Mouse (Mus musculus): ENCODE measurements around the gene Zfp689.
"Not testable (repeated sequence)": the region's sequence is repeated elsewhere in the genome, so short reads cannot be mapped to it uniquely, and the experiment has no call there.

Gene Zfp689

DNA sequence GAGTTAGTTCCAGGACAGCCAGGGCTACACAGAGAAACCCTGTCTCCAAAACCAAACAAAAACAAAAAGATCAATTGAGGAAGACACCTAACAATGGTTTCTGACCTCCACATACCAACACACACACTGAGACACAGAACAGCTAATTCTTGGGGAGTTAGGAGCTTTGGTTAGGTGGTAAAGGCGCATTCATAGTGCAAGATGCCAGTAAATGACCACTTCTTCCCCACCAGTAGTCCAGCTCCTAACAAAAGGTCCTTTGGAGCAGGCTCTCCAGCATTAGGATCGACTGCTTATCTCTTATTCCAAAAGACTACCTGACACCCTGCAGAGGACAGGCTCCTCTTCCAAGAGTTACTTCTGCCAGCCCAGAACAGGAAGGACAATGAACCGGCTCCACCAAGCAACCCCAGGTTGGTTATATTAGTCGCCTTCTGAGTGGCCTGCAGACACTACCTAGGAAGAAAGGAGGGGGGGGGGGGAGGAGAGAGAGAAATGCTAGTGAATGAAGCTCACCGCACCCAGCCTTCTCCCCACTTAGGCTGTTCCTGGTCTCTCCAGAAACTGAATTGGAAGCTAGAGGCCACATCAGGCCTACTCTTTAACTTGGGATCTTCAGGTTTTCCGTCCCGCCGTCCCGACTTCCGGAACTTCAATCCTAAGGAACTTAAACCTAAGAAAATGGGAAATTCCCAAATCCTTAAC is 21.2 kb upstream of the Zfp689 start:
- no peak for DNase-seq

DNA sequence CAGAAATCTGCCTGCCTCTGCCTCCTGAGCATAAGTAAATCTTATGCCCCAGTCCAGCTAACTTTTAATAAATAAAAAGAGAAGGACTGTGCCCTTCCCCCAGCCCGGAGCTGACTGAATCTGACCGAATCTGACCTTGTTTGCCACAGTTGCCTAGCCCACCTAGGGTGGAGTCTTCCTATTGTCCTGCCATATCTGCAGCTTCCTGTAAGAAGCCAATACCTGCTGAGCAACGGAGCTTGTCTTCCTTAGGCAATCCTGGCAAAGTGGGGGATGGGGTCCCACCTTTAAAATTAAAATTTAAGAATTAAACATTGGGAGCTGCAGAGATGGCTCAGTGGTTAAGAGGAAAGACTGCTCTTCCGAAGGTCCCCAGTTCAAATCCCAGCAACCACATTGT is 17.6 kb upstream of the Zfp689 start:
- no peak for DNase-seq

DNA sequence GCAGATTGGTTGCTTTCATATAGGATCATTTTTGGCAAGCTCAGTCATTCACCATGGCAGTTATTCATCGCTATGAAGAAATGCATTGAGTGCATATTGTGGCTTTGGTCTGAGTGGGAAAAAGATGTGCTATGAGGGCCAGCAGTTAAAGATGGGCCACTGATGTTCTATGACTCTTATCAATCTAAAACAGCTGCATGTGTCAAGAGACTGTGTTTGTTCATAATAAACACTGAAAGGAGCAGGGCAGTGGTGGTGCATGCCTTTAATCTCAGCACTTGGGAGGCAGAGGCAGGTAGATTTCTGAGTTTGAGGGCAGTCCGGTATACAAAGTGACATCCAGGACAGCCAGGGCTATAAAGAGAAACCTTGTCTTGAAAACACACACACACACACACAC is 16.7 kb upstream of the Zfp689 start:
- DNase-seq: not testable (repeated sequence)

DNA sequence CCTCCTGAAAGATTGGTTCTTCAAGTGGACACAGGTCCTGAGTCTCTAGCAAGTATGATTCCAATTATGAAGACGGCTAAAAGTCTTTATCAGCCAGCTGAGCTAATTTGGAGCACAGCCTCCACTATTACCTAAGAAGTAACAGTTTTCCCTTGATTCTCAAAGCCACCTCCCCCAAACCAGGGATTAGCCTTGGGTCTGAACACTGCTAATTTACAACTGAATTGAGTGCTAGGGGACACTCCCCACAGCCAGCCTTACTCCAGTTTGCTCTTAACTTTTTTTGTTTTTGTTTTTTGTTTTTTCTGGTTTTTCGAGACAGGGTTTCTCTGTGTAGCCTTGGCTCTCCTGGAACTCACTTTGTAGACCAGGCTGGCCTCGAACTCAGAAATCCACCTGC is 16.2 kb upstream of the Zfp689 start:
- DNase-seq: no peak

DNA sequence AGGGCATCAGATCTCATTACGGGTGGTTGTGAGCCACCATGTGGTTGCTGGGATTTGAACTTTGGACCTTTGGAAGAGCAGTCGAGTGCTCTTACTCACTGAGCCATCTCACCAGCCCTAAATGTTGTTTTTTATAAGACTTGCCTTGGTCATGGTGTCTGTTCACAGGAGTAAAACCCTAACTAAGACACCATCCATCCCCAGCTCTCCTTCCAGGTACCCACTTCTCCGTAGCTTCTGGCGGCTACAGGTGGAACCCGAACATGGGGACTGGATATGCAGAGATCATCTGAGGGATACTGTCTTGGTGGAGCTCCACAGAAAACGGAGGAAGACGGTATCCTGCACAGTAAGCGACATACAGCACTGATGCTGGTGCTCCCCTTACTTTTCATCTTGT is 10.4 kb upstream of the Zfp689 start, which contains the start of gene Prr14:
Gene Prr14 (plus strand): TSS at position 301 of the 400 bp plus-strand sequence.
- DNase-seq: not testable (repeated sequence)

DNA sequence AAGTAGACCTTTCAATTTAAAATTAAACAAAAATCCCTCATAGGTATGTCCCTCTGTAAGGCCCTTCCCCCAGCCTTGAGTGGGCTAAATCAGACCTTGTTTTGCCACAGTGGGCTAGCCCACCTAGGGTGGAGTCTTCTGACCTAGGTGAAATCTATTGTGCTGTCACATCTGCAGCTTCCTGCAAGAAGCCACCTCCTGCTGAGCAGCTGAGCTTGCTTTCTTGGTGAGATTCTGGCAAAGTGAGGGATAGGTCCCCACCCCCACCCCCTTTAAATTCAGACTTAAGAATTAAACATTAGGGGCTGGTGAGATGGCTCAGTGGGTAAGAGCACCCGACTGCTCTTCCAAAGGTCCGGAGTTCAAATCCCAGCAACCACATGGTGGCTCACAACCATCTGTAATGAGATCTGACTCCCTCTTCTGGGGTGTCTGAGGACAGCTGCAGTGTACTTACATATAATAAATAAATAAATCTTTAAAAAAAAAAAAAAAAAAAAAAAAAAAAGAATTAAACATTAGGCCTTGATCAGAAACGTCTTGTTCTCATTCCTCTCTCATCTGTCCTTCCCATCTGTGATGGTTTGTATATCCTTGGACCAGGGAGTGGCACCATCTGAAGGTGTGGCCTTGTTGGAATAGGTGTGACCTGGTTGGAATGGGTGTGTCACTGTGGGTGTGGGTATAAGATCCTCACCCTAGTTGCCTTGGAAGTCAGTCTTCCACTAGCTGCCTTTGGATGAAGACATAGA is 9.6 kb upstream of the Zfp689 start:
- not testable (repeated sequence) for DNase-seq

DNA sequence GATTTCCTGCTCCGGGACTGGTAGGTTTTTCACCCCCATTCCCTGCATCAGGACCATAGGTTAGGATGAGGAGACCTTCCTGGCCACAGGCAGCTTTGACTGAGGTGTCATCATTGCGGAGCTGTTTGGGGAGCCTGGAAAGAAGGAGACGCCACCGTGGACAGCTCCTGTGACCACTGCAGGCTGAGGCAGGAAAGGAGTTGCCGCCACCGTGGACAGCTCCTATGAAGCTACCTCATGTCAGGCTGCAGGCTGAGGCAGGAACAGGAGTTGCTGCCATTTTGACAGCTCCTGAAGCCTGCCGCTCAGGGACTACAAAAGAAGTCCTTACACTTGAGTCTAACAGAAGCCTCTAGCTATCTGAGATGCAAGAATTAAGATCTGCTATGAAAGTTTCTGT is 5.9 kb upstream of the Zfp689 start:
- DNase-seq: no peak

DNA sequence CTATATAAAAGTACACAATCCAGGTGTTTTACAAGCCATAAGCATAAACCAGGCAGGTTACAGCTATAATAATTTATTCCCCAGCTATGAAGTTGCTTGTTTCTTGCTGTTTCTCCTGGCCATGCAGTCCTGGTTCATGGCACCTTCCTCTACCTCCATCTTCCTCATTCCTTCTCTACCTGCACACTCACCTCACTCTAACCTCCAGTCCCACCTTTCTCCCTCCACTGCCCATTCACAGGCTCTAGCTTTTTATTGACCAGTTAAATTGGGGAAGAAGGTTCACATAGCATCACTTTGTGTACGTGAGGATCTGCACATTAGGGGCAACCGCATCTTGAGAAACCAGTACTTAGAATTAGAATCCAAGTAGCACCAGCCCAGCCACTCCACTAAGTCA is 4.1 kb upstream of the Zfp689 start:
- DNase-seq: no peak

DNA sequence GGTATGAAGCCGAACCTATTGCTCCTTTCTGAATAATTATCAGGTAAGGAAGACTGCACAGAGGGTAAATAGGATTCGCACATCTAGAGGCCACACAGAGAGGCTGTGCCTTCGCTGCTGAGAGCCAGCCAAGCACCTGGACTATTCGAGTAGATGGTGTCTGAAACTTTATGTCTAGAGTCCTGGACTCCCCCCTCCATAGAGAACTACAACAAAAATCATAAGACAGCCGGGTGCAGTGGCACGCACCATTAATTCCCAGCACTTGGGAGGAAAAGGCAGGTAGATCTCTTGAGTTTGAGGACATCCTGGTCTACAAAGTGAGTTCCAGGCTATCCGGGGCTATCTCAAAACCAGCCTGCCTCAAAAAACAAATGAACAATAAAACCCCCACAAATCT is 1.0 kb upstream of the Zfp689 start:
- DNase-seq: no peak

DNA sequence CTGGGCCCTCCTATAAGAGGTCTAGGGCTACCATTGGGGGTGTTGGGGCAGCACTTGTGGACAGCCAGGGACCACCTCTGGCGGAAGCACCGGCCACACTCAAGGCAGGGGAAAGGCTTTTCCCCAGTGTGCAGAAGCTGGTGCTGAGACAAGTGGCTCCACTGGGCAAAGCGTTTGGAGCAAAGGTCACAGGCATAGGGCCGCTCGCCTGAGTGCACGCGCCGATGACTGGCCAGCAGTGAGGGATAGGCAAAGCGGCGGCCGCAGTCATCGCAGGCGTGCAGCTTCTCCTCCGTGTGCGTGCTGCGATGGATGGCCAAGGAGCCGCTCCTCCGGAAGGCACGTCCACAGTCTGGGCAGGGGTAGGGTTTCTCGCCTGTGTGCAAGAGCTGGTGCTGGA is 5.0 kb downstream of the Zfp689 start:
- DNase-seq: no peak

DNA sequence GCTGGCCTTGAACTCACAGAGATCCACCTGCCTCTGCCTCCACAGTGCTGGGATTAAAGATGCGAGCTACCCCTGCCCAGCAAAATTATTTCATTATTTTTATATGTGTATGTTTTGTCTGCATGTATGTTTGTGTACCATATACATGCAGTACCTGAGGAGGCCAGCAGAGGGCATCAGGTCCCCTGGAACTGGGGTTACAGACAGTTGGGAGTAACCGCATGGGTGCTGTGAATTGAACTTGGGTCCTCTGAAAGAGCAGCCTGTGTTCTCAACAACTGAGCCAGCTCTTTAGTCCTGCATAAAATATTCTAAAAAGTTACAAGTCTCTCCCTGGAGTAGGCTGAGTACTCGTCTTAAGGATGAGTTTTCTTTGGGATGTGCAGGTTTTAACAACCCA is 11.2 kb downstream of the Zfp689 start:
- DNase-seq: peak; percentile 69

DNA sequence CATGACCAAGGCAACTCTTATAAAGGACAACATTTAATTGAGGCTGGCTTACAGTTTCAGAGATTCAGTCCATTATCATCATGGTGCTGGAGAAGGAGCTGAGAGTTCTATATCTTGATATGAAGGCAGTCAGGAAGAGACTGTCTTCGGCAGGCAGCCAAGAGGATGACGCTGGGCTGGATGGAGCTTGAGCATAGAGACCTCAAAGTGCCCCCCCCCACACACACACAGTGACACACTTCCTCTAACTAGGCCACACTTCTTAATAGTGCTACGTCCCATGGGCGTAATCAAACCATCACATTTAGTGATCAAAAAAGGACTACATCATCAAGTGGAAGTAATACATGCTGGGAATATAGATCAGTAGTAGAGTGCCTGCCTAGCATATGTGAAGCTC is 13.8 kb downstream of the Zfp689 start:
- DNase-seq: no peak

DNA sequence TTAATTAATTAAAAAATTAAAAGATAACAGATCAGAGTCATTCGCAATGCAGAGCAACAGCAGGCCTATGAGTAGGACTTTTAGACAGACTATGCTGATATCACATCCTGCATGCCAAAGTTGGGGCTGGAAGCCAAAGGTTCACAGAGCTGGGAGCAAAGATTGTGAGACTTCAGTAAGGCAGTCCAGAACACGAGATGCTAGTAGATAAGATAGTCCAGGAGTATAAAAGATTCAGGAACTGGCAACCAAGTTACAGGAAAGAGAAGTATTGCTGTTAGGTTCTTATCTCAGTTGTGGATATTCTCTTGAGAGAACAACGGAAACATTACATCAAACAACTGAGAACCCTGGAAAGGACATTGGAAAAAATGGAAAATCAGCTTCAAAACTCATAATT is 22.6 kb downstream of the Zfp689 start:
- no peak for DNase-seq

DNA sequence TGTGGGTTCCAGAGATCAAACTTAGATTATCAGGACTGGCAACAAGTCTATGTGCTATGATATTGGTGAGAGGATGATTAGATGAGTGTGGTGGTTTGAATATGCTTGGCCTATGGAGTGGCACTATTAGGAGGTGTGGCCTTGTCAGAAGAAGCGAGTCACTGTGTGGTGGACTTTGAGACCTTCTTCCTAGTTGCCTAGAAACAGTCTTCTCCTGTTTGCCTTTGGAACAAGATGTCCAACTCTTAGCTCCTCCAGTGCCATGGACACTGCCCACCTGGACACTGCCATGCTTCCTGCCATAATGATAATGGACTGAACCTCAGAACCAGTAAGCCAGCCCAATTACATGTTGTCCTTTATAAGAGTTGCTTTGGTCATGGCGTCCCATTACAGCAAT is 23.0 kb downstream of the Zfp689 start:
- no peak for DNase-seq

DNA sequence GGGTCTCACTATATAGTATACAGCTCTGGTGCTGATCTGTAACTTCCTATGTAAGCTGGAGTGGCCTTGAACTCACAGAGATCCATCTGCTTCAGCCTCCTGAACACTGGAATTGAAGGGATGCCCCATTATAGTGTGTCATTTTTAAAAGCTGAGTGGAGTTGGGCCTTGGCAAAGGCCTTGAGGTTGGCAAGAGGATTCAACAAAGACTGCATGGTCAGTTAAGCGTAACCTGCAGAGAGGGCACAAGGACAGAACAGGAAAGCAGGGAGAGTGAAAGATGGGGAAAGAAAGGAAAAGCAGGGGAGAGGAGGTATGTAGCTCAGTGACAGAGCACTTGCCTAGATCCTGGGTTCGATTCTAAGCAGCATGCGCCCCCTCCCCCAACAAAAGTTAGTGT is 23.7 kb downstream of the Zfp689 start:
- DNase-seq: no peak

DNA sequence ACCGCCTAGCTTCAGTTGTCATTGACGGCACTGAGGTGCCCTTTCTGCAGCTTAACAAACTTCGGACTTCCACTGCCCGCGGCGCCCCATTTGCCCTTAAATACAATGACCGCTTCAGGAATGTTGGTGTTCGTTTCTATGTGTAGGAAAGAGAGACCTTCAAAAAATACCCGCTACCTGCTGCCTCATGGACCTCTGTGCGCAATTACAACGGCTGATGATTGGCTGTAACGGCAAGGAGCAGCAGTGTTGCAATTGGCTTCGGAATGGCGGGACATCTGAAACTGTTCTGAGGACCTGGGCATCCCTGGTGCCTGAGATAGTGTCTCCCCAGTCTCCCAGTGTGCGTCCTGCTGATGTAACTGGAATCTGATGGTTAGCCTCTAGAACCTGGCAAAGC is 26.7 kb downstream of the Zfp689 start:
- DNase-seq: no peak

DNA sequence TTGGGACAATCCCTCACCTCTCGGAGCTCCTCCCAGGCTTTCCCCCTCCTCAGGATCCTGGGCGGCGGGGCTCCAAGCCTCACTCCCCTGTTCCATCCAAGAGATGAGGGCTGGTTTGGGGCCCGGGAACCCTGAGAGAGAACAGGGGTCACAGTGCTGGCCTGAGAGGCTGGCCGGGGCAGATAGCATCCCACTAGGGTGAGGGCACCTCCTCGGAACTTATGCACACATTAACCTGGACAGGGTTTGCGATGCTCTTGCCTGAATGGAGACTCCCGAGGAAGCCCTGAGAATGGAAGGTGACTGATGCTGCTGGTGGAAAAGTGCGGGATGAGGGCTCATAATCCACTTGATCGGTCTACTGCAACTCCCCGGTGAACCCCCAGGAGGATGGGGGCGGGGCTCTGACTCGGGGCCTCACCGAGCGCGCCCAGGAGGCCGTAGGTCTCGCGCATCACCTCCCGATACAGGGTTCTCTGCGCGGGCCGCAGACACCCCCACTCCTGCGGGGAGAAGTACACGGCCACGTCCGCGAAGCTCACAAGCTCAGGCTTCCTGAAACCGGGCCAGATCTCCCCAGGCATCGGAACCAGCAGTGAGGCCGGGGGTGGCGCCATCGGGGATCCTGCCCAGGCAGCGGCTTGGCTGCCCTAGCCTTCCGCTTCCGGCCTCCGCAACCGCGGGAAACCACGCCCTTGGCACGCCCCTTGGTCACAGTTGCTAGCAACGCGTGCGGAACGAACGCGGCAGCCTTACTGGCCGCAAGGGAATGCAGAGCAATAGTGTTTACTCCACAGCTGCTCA is 27.4 kb downstream of the Zfp689 start, which contains the start of gene Zfp688:
Gene Zfp688 (minus strand): TSS at position 681 of the 804 bp plus-strand sequence.
- DNase-seq: peak; percentile 99

DNA sequence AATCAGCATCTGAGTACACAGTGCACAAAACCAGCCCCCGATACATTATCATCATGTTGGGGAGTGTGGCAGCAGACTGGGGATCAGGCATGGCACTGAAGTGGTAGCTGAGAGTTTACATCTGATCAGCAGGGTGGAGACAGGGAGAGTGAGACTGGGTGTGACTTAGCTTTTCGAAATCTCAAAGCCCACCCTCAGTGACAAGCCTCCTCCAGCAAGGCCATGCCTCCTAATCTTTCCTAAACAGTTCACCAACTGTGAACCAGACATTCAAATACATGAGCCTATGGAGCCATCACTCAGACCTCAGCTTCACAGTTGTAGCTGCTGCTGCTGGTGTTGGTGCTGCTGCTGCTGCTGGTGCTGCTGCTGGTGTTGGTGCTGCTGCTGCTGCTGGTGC is 37.5 kb downstream of the Zfp689 start:
- no peak for DNase-seq

DNA sequence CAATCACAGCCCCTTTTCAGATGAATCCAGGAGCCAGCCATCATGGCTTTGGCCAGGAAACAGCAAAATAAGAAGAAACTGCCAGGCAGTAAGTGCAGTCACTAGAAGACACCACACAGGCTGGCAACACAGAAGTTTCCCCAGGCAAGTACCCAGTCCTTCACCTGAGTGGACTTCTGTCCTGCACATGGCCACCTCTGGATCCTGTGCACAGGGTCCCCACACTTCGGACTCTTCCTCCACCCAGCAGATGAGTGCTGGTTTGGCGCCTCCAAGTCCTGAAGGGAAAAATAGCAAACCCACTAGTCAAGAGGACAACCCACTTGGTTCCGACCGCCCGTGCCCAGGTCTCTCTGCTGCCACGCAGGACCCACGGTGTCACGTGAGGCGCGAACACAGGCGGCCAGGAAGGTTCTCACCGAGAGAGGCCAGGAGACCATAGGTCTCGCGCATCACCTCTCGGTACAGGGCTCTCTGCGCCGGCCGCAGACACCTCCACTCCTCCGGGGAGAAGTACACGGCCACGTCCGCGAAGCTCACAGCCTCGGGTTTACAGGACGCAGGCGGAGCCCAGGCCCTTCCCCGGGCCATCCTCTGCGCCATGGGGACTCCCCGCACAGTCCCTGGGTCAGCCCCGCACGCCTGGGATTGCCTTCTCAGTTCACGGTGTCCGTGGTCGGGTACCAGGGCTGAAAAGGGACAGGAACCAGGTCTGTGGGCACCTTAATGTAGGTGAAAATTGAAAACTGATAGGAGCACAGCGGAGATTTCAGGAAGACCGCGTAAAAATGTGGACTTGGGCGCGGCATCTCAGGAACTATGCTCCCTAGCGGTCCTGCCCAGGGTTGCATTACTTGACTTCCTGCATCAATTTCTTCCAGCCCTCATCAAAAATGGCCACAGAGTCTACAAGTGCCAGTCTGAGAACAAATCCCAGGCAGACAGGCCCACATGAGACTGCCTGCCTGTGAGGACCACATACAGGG is 42.7 kb downstream of the Zfp689 start, which contains the start of gene Zfp764:
Gene Zfp764 (minus strand): TSS at position 821 of the 986 bp plus-strand sequence.
- DNase-seq: peak; percentile 92

DNA sequence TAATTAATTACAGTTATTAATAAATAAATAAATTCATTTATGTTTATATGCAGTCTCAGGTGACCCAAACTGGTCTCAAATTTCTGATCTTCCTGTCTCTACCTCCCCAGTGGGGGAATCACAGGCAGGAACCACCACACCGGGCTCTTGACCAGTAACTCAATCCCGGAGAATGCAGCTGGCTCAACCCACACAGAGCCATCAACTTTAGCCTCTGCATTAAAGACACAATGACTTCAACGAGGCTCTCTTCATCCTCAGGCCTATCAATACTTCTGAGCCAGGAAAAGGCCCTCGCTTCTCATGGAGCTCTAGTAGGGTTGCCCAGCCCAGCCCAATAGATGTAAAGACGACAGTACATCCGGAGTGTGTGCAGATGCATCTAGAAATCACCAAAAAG is 44.9 kb downstream of the Zfp689 start:
- not testable (repeated sequence) for DNase-seq

DNA sequence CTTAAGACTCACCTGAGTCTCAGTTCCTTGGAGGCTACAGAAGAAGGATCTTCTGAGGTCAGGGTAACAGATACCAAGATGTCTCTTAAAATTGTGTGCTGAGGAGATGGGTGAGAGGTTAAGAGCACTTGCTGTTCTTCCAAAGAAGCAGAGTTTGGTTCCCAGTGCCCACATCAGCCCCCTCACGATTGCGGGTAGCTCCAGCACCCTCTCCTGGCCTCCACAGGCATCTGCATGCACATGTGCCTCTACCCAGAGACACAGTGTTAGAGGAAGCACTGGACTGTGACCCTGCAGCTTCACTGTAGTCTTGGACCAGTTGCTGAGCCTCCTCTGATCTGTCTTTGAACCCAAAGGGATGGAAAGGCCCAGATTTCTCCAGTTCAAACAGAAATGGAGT is 46.0 kb downstream of the Zfp689 start:
- peak; percentile 43 for DNase-seq

DNA sequence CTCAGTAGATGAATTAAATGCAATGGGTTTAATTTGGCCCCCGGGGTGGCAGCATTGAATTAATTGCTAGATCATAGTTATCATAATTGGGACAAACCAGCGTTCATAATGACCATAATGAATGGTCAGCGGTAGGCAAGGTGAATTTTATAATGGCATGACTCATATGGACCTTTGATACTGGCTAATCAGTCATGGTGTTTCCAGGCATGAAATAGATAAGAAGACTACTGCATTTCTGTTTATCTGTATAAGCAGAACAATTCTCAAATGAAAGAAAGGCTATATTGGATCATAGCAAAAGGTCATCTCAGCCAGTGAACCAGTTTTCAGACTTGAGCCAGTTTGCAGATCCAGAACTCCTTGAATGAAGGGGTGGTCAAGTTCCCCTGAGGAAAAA is 48.6 kb downstream of the Zfp689 start:
- DNase-seq: no peak

All from thymus, postnatal 4 days (tissue).